Mouse (Mus musculus) bone marrow macrophage, adult 2 months (primary cell): Measurements from ENCODE around the gene Plekhd1.

Experiments
- CTCF ChIP-seq: IDR thresholded peaks from 2 replicates; pipeline ENCODE4 v1.5.1; 2012; ENCODE audit warnings: low read depth, mild to moderate bottlenecking, low read length, moderate library complexity
- POLR2A ChIP-seq: IDR thresholded peaks from 2 replicates; pipeline ENCODE4 v1.6.1; 2012; ENCODE audit warnings: mild to moderate bottlenecking, low read depth, low read length, borderline replicate concordance

- TF ChIP-seq CTCF (no peak), POLR2A (no peak)
These were observed 44.3 kb downstream of the Plekhd1 start for GRCm38 (mm10) chr12:80736464-80737282.
